Mouse (Mus musculus): Measurements from ENCODE around the gene Tmem59l.

- TF ChIP-seq CTCF (IDR thresholded peaks at IDR 0.05; ENCODE audit: insufficient read depth, low read depth, low read length), result no peak
- TF ChIP-seq POLR2A (IDR thresholded peaks at IDR 0.05; ENCODE audit: insufficient read depth, low read depth, low read length), result no peak
Observed at GRCm38 (mm10) chr8:70464162-70464561, 23.0 kb downstream of the Tmem59l start.

Data from olfactory bulb, adult 2 months (tissue).